ENCODE assay signal across 8 mouse cellular contexts in genomic region chr6:71804061-71804829, GRCm38 (mm10). TPM values are rescaled to one million over a fixed set of nuclear protein-coding genes. Genes with fewer than 3 reads are reported as not detected.
A peak's percentile ranks its signal among the peaks of the same experiment; 100 is the strongest.
DNase-seq lines count a peak whose midpoint lies in the region; ATAC-seq and TF ChIP-seq lines count a peak whose summit lies in the region.

No protein-coding gene starts in this region.

- no peak overlapping the region for H3K27ac ChIP-seq in cortical plate, adult 2 months (ENCODE audit: insufficient read depth, low read length)

- TF ChIP-seq CTCF in cortical plate, adult 2 months (IDR thresholded peaks at IDR 0.05; ENCODE audit: extremely low read depth, insufficient read depth, low read length) = peak; percentile 98

- no peak overlapping the region for H3K4me3 ChIP-seq in cortical plate, adult 2 months (ENCODE audit: insufficient read depth, low read length)

- no peak for TF ChIP-seq POLR2A in cortical plate, adult 2 months (IDR thresholded peaks at IDR 0.05; ENCODE audit: extremely low read depth, insufficient read depth, low read length)

- peak; percentile 95 for ATAC-seq in inflammation-experienced regulatory T-cells, adult 6 months
- ATAC-seq in megakaryocyte progenitor cell, adult 5-6 weeks (replicated peaks; ENCODE audit: poor library complexity) = peak; percentile 95

- intact Hi-C loops in left cerebral cortex, postnatal 10 days (cut with DNase I) = loop anchor here (5.0 to 10.0 kb wide), 5 partner anchors 97 to 659 kb away; partner anchors contain the start of genes Kdm3a, Reep1 and Thnsl2

- DNase-seq in urinary bladder, adult 18-20 months (ENCODE audit: low spot score in 2 of 2) = peak; percentile 12 to 18
- DNase-seq in urinary bladder, adult 2 months (ENCODE audit: low spot score) = no peak
- peak; percentile 68 for DNase-seq in gastrocnemius, postnatal 10 days
- DNase-seq in left cerebral cortex, postnatal 10 days (ENCODE audit: extremely low spot score in 1 of 2, low spot score in 2 of 2) = peak; percentile 75 to 82
- DNase-seq in right cerebral cortex, postnatal 25 days = peak; percentile 81

- H3K4me1 ChIP-seq in cortical plate, adult 2 months (ENCODE audit: control insufficient read depth, insufficient read depth, low read length) = peaks cover 7% of the 10 kb centered on the region; the same call in 1 of the 2 replicates

RNA-seq across cellular contexts. Expression of gene Mrpl35, which starts 22.5 kb away (rescaled TPM):
- polyA plus RNA-seq in urinary bladder, adult 2 months (2012; rRNA removed) = 20.2 and 21.1 TPM in 2 replicates
- polyA plus RNA-seq in cortical plate, adult 2 months (2012; rRNA removed) = 17.3 and 17.9 TPM in 2 replicates
- 10 to 100 TPM; 28.5 to 29.8 TPM for total RNA-seq in gastrocnemius, postnatal 10 days (2021)
- 10 to 100 TPM; 61.2 to 73.9 (median 67.8) TPM for polyA plus RNA-seq in inflammation-experienced regulatory T-cells, adult 6 months (2017; shearing (Covaris generic))
- 10 to 100 TPM; 28.2 to 31.0 TPM for total RNA-seq in left cerebral cortex, postnatal 10 days (2021)
- 49.4 and 58.9 TPM in 2 replicates for total RNA-seq in megakaryocyte progenitor cell, adult 5-6 weeks (2015)
- 22.9 and 33.4 TPM in 2 replicates for total RNA-seq in megakaryocyte progenitor cell, adult 5-6 weeks (2017)

RNA-seq across cellular contexts. Expression of gene Immt, which starts 26.9 kb away (rescaled TPM):
- polyA plus RNA-seq in urinary bladder, adult 2 months (2012; rRNA removed) = 56.0 and 74.3 TPM in 2 replicates
- 82.1 and 85.2 TPM in 2 replicates for polyA plus RNA-seq in cortical plate, adult 2 months (2012; rRNA removed)
- 100 to 1,000 TPM; 203 to 246 TPM for total RNA-seq in gastrocnemius, postnatal 10 days (2021)
- polyA plus RNA-seq in inflammation-experienced regulatory T-cells, adult 6 months (2017; shearing (Covaris generic)) = 100 to 1,000 TPM; 107 to 131 (median 127) TPM
- total RNA-seq in left cerebral cortex, postnatal 10 days (2021) = 100 to 1,000 TPM; 145 to 147 TPM
- 163 and 190 TPM in 2 replicates for total RNA-seq in megakaryocyte progenitor cell, adult 5-6 weeks (2015)
- 128 and 149 TPM in 2 replicates for total RNA-seq in megakaryocyte progenitor cell, adult 5-6 weeks (2017)
